Mouse (Mus musculus): Measurements from ENCODE around the gene Gm43517. TPM values are rescaled to one million over a fixed set of nuclear protein-coding genes. Genes with fewer than 3 reads are reported as not detected.

Gm43517 gene
- polyA plus RNA-seq, 1 experiment from 2014 or later, result not detected

GRCm38 (mm10) chr12:49383521-49384133 lies 1.3 kb upstream of the Gm43517 start:
- H3K36me3 ChIP-seq (ENCODE audit: control insufficient read depth, insufficient read depth, low read length), result no peaks in the 10 kb centered on the region
- H3K4me3 ChIP-seq (ENCODE audit: low read length), result peak overlapping the region; percentile 39
- H3K9ac ChIP-seq (ENCODE audit: low read depth, low read length), result no peak overlapping the region
- peak overlapping the region; percentile 49 for H3K4me2 ChIP-seq (ENCODE audit: low read depth, low read length)
- peaks cover 10% of the 10 kb centered on the region; the same call in 1 of the 2 replicates for H3K4me1 ChIP-seq (ENCODE audit: control insufficient read depth, insufficient read depth, low read length)
- no peaks in the 10 kb centered on the region for H3K9me3 ChIP-seq (ENCODE audit: control insufficient read depth, low read length)
- WGBS, result under 1% methylated on average over 56 of the region's 67 CpGs
- no peak overlapping the region for H3K27ac ChIP-seq (ENCODE audit: low read length)
- H3K27me3 ChIP-seq (replicated peaks; ENCODE audit: control insufficient read depth, insufficient read depth, low read length), result peaks cover 73% of the 10 kb centered on the region
- ATAC-seq, result peak; percentile 69

- ATAC-seq, result no peak
- H3K4me1 ChIP-seq (ENCODE audit: control insufficient read depth, insufficient read depth, low read length), result peaks cover 10% of the 10 kb centered on the region; the same call in 1 of the 2 replicates
- peak overlapping the region; percentile 49; the same call in 1 of the 2 replicates for H3K4me2 ChIP-seq (ENCODE audit: low read depth, low read length)
- H3K9ac ChIP-seq (ENCODE audit: low read depth, low read length), result no peak overlapping the region
- no peaks in the 10 kb centered on the region for H3K9me3 ChIP-seq (ENCODE audit: control insufficient read depth, low read length)
- H3K27me3 ChIP-seq (replicated peaks; ENCODE audit: control insufficient read depth, insufficient read depth, low read length), result peaks cover 65% of the 10 kb centered on the region
- H3K4me3 ChIP-seq (ENCODE audit: low read length), result no peak overlapping the region
- H3K36me3 ChIP-seq (ENCODE audit: control insufficient read depth, insufficient read depth, low read length), result no peaks in the 10 kb centered on the region
- under 1% methylated on average over 53 of the region's 66 CpGs for WGBS
- H3K27ac ChIP-seq (ENCODE audit: low read length), result no peak overlapping the region
Observed at GRCm38 (mm10) chr12:49384295-49384875, 589 bp upstream of the Gm43517 start.

- WGBS, result 2% methylated on average over 23 of the region's 23 CpGs
Observed at GRCm38 (mm10) chr12:49385631-49385990, 637 bp downstream of the Gm43517 start.

GRCm38 (mm10) chr12:49386081-49386805 lies 1.3 kb downstream of the Gm43517 start:
- peaks cover 12% of the 10 kb centered on the region; the same call in 1 of the 2 replicates for H3K4me1 ChIP-seq (ENCODE audit: control insufficient read depth, insufficient read depth, low read length)
- no peak overlapping the region for H3K4me2 ChIP-seq (ENCODE audit: low read depth, low read length)
- H3K4me3 ChIP-seq (ENCODE audit: low read length), result no peak overlapping the region
- ATAC-seq, result no peak
- H3K27me3 ChIP-seq (replicated peaks; ENCODE audit: control insufficient read depth, insufficient read depth, low read length), result peaks cover 65% of the 10 kb centered on the region
- no peak overlapping the region for H3K9ac ChIP-seq (ENCODE audit: low read depth, low read length)
- WGBS, result 13% methylated on average over 10 of the region's 10 CpGs
- H3K9me3 ChIP-seq (ENCODE audit: control insufficient read depth, low read length), result no peaks in the 10 kb centered on the region
- H3K36me3 ChIP-seq (ENCODE audit: control insufficient read depth, insufficient read depth, low read length), result no peaks in the 10 kb centered on the region
- H3K27ac ChIP-seq (ENCODE audit: low read length), result no peak overlapping the region

More at GRCm38 (mm10) chr12:49385631-49385990, 637 bp downstream of the Gm43517 start:
- no peak for ATAC-seq
- H3K4me3 ChIP-seq (ENCODE audit: low read length), result no peak overlapping the region
- no peak overlapping the region for H3K4me2 ChIP-seq (ENCODE audit: low read depth, low read length)
- H3K27me3 ChIP-seq (replicated peaks; ENCODE audit: control insufficient read depth, insufficient read depth, low read length), result peaks cover 64% of the 10 kb centered on the region
- H3K27ac ChIP-seq (ENCODE audit: low read length), result no peak overlapping the region
- H3K9me3 ChIP-seq (ENCODE audit: control insufficient read depth, low read length), result no peaks in the 10 kb centered on the region
- no peak overlapping the region for H3K9ac ChIP-seq (ENCODE audit: low read depth, low read length)
- peaks cover 10% of the 10 kb centered on the region; the same call in 1 of the 2 replicates for H3K4me1 ChIP-seq (ENCODE audit: control insufficient read depth, insufficient read depth, low read length)
- no peaks in the 10 kb centered on the region for H3K36me3 ChIP-seq (ENCODE audit: control insufficient read depth, insufficient read depth, low read length)

GRCm38 (mm10) chr12:49387856-49388598 lies 3.1 kb downstream of the Gm43517 start:
- Histone ChIP-seq H3K9me3 (ENCODE audit: control insufficient read depth, low read length) (no peaks in the 10 kb centered on the region), H3K36me3 (ENCODE audit: control insufficient read depth, insufficient read depth, low read length) (no peaks in the 10 kb centered on the region), H3K4me1 (ENCODE audit: control insufficient read depth, insufficient read depth, low read length) (peaks cover 15% of the 10 kb centered on the region; the same call in 1 of the 2 replicates), H3K27me3 (replicated peaks; ENCODE audit: control insufficient read depth, insufficient read depth, low read length) (peaks cover 63% of the 10 kb centered on the region), H3K4me3 (ENCODE audit: low read length) (no peak overlapping the region), H3K4me2 (ENCODE audit: low read depth, low read length) (no peak overlapping the region), H3K27ac (ENCODE audit: low read length) (no peak overlapping the region), H3K9ac (ENCODE audit: low read depth, low read length) (no peak overlapping the region)
- WGBS, result 7% methylated on average over 2 of the region's 2 CpGs
- no peak for ATAC-seq

- no peak overlapping the region for H3K4me2 ChIP-seq (ENCODE audit: low read depth, low read length)
- H3K9ac ChIP-seq (ENCODE audit: low read depth, low read length), result no peak overlapping the region
- WGBS, result 5% methylated on average over 5 of the region's 5 CpGs
- no peak overlapping the region for H3K4me3 ChIP-seq (ENCODE audit: low read length)
- H3K9me3 ChIP-seq (ENCODE audit: control insufficient read depth, low read length), result no peaks in the 10 kb centered on the region
- H3K27ac ChIP-seq (ENCODE audit: low read length), result no peak overlapping the region
- ATAC-seq, result no peak
- no peaks in the 10 kb centered on the region for H3K36me3 ChIP-seq (ENCODE audit: control insufficient read depth, insufficient read depth, low read length)
- H3K27me3 ChIP-seq (replicated peaks; ENCODE audit: control insufficient read depth, insufficient read depth, low read length), result peaks cover 57% of the 10 kb centered on the region
- 0 out of 2 replicates have a peak, but pooled peaks cover 5% of the 10 kb centered on the region for H3K4me1 ChIP-seq (ENCODE audit: control insufficient read depth, insufficient read depth, low read length)
Observed at GRCm38 (mm10) chr12:49389666-49390065, 4.7 kb downstream of the Gm43517 start.

GRCm38 (mm10) chr12:49390257-49390656 lies 5.3 kb downstream of the Gm43517 start:
- no peaks in the 10 kb centered on the region for H3K9me3 ChIP-seq (ENCODE audit: control insufficient read depth, low read length)
- peaks cover 55% of the 10 kb centered on the region for H3K27me3 ChIP-seq (replicated peaks; ENCODE audit: control insufficient read depth, insufficient read depth, low read length)
- 2% methylated on average over 13 of the region's 13 CpGs for WGBS
- H3K4me3 ChIP-seq (ENCODE audit: low read length), result no peak overlapping the region
- no peak overlapping the region for H3K4me2 ChIP-seq (ENCODE audit: low read depth, low read length)
- no peak overlapping the region for H3K27ac ChIP-seq (ENCODE audit: low read length)
- H3K4me1 ChIP-seq (ENCODE audit: control insufficient read depth, insufficient read depth, low read length), result 0 out of 2 replicates have a peak, but pooled peaks cover 5% of the 10 kb centered on the region
- no peak for ATAC-seq
- no peaks in the 10 kb centered on the region for H3K36me3 ChIP-seq (ENCODE audit: control insufficient read depth, insufficient read depth, low read length)
- H3K9ac ChIP-seq (ENCODE audit: low read depth, low read length), result no peak overlapping the region

GRCm38 (mm10) chr12:49390926-49391304 lies 5.9 kb downstream of the Gm43517 start:
- WGBS, result 4% methylated on average over 9 of the region's 9 CpGs
- Histone ChIP-seq H3K4me1 (ENCODE audit: control insufficient read depth, insufficient read depth, low read length) (0 out of 2 replicates have a peak, but pooled peaks cover 5% of the 10 kb centered on the region), H3K4me2 (ENCODE audit: low read depth, low read length) (peak overlapping the region; percentile 31; the same call in 1 of the 2 replicates), H3K9me3 (ENCODE audit: control insufficient read depth, low read length) (no peaks in the 10 kb centered on the region), H3K27me3 (replicated peaks; ENCODE audit: control insufficient read depth, insufficient read depth, low read length) (peaks cover 48% of the 10 kb centered on the region), H3K9ac (ENCODE audit: low read depth, low read length) (no peak overlapping the region), H3K4me3 (ENCODE audit: low read length) (no peak overlapping the region; the same call in 1 of the 2 replicates), H3K27ac (ENCODE audit: low read length) (no peak overlapping the region), H3K36me3 (ENCODE audit: control insufficient read depth, insufficient read depth, low read length) (no peaks in the 10 kb centered on the region)
- no peak; the same call in 1 of the 2 replicates for ATAC-seq

All from intestine, embryonic 16.5 days (tissue).